Mouse (Mus musculus): Measurements from ENCODE around the gene Chchd10. TPM values are rescaled to one million over a fixed set of nuclear protein-coding genes. Genes with fewer than 3 reads are reported as not detected.

Gene Chchd10
- polyA plus RNA-seq, 1 experiment from 2014 or later, result 8.7 TPM

GRCm38 (mm10) chr10:75915557-75915956, 17.4 kb upstream of the Chchd10 start:
- no peaks in the 10 kb centered on the region for H3K4me1 ChIP-seq (ENCODE audit: control insufficient read depth, insufficient read depth, low read length)
- WGBS, result 85% methylated on average over 7 of the region's 7 CpGs
- no peak overlapping the region for H3K4me2 ChIP-seq (ENCODE audit: low read depth, low read length)
- no peaks in the 10 kb centered on the region; the same call in none of the 2 replicates for H3K36me3 ChIP-seq (replicated peaks; ENCODE audit: control insufficient read depth, insufficient read depth, low read depth, low read length)
- ATAC-seq (replicated peaks; ENCODE audit: insufficient number of reproducible peaks, low FRiP score, low TSS enrichment, low read depth) (no peak), DNase-seq (ENCODE audit: low spot score) (no peak)
- H3K9me3 ChIP-seq (replicated peaks; ENCODE audit: control insufficient read depth, low read length), result no peaks in the 10 kb centered on the region
- H3K9ac ChIP-seq (replicated peaks; ENCODE audit: low read length), result no peak overlapping the region
- H3K27ac ChIP-seq (replicated peaks; ENCODE audit: low read depth, low read length), result no peak overlapping the region
- H3K27me3 ChIP-seq (ENCODE audit: control insufficient read depth, insufficient read depth, low read length), result no peaks in the 10 kb centered on the region
- no peak overlapping the region for H3K4me3 ChIP-seq (ENCODE audit: low read depth, low read length)

- Histone ChIP-seq H3K4me2 (ENCODE audit: low read depth, low read length) (no peak overlapping the region), H3K36me3 (replicated peaks; ENCODE audit: control insufficient read depth, insufficient read depth, low read depth, low read length) (no peaks in the 10 kb centered on the region; the same call in 1 of the 2 replicates), H3K27me3 (ENCODE audit: control insufficient read depth, insufficient read depth, low read length) (no peaks in the 10 kb centered on the region), H3K9ac (replicated peaks; ENCODE audit: low read length) (no peak overlapping the region), H3K9me3 (replicated peaks; ENCODE audit: control insufficient read depth, low read length) (no peaks in the 10 kb centered on the region), H3K4me3 (ENCODE audit: low read depth, low read length) (no peak overlapping the region), H3K27ac (replicated peaks; ENCODE audit: low read depth, low read length) (no peak overlapping the region), H3K4me1 (ENCODE audit: control insufficient read depth, insufficient read depth, low read length) (no peaks in the 10 kb centered on the region)
- DNase-seq (ENCODE audit: low spot score) (peak; percentile 63), ATAC-seq (replicated peaks; ENCODE audit: insufficient number of reproducible peaks, low FRiP score, low TSS enrichment, low read depth) (no peak)
- 57% methylated on average over 8 of the region's 8 CpGs for WGBS
These were observed 16.1 kb upstream of the Chchd10 start for GRCm38 (mm10) chr10:75916840-75917239.

GRCm38 (mm10) chr10:75919026-75919425, 13.9 kb upstream of the Chchd10 start:
- Histone ChIP-seq H3K4me3 (ENCODE audit: low read depth, low read length) (no peak overlapping the region), H3K4me1 (ENCODE audit: control insufficient read depth, insufficient read depth, low read length) (no peaks in the 10 kb centered on the region), H3K27ac (replicated peaks; ENCODE audit: low read depth, low read length) (no peak overlapping the region), H3K27me3 (ENCODE audit: control insufficient read depth, insufficient read depth, low read length) (no peaks in the 10 kb centered on the region), H3K36me3 (replicated peaks; ENCODE audit: control insufficient read depth, insufficient read depth, low read depth, low read length) (no peaks in the 10 kb centered on the region; the same call in 1 of the 2 replicates), H3K9ac (replicated peaks; ENCODE audit: low read length) (no peak overlapping the region), H3K9me3 (replicated peaks; ENCODE audit: control insufficient read depth, low read length) (no peaks in the 10 kb centered on the region), H3K4me2 (ENCODE audit: low read depth, low read length) (no peak overlapping the region)
- ATAC-seq (replicated peaks; ENCODE audit: insufficient number of reproducible peaks, low FRiP score, low TSS enrichment, low read depth) (no peak), DNase-seq (ENCODE audit: low spot score) (no peak)
- WGBS, result 89% methylated on average over 5 of the region's 5 CpGs

- Histone ChIP-seq H3K27me3 (ENCODE audit: control insufficient read depth, insufficient read depth, low read length) (no peaks in the 10 kb centered on the region), H3K4me2 (ENCODE audit: low read depth, low read length) (peak within 1 kb of the TSS; percentile 75), H3K27ac (replicated peaks; ENCODE audit: low read depth, low read length) (peak within 1 kb of the TSS; percentile 95), H3K9ac (replicated peaks; ENCODE audit: low read length) (peak within 1 kb of the TSS; percentile 98), H3K9me3 (replicated peaks; ENCODE audit: control insufficient read depth, low read length) (no peaks in the 10 kb centered on the region), H3K4me1 (ENCODE audit: control insufficient read depth, insufficient read depth, low read length) (no peaks in the 10 kb centered on the region), H3K36me3 (replicated peaks; ENCODE audit: control insufficient read depth, insufficient read depth, low read depth, low read length) (no peaks in the 10 kb centered on the region), H3K4me3 (ENCODE audit: low read depth, low read length) (peak within 1 kb of the TSS; percentile 95)
- DNase-seq (ENCODE audit: low spot score) (peak; percentile 98), ATAC-seq (replicated peaks; ENCODE audit: insufficient number of reproducible peaks, low FRiP score, low TSS enrichment, low read depth) (peak; percentile 80)
- WGBS, result under 1% methylated on average over 75 of the region's 76 CpGs
These were observed 11.8 kb upstream of the Chchd10 start, which contains the start of gene Smarcb1 for GRCm38 (mm10) chr10:75921026-75921725. Smarcb1 (minus strand) TSS chr10:75921617.

- Histone ChIP-seq H3K9me3 (replicated peaks; ENCODE audit: control insufficient read depth, low read length) (no peaks in the 10 kb centered on the region), H3K27ac (replicated peaks; ENCODE audit: low read depth, low read length) (peak overlapping the region; percentile 95; the same call in 1 of the 2 replicates), H3K4me2 (ENCODE audit: low read depth, low read length) (peak overlapping the region; percentile 75), H3K27me3 (ENCODE audit: control insufficient read depth, insufficient read depth, low read length) (no peaks in the 10 kb centered on the region), H3K4me3 (ENCODE audit: low read depth, low read length) (peak overlapping the region; percentile 95), H3K36me3 (replicated peaks; ENCODE audit: control insufficient read depth, insufficient read depth, low read depth, low read length) (no peaks in the 10 kb centered on the region), H3K9ac (replicated peaks; ENCODE audit: low read length) (peak overlapping the region; percentile 98), H3K4me1 (ENCODE audit: control insufficient read depth, insufficient read depth, low read length) (no peaks in the 10 kb centered on the region)
- ATAC-seq (replicated peaks; ENCODE audit: insufficient number of reproducible peaks, low FRiP score, low TSS enrichment, low read depth) (peak; percentile 31), DNase-seq (ENCODE audit: low spot score) (no peak)
- 6% methylated on average over 22 of the region's 22 CpGs for WGBS
These were observed 11.0 kb upstream of the Chchd10 start for GRCm38 (mm10) chr10:75921726-75922560.

- 71% methylated on average over 2 of the region's 2 CpGs for WGBS
- Histone ChIP-seq H3K27ac (replicated peaks; ENCODE audit: low read depth, low read length) (no peak overlapping the region), H3K4me2 (ENCODE audit: low read depth, low read length) (no peak overlapping the region), H3K27me3 (ENCODE audit: control insufficient read depth, insufficient read depth, low read length) (no peaks in the 10 kb centered on the region), H3K9ac (replicated peaks; ENCODE audit: low read length) (no peak overlapping the region), H3K9me3 (replicated peaks; ENCODE audit: control insufficient read depth, low read length) (no peaks in the 10 kb centered on the region), H3K4me1 (ENCODE audit: control insufficient read depth, insufficient read depth, low read length) (no peaks in the 10 kb centered on the region), H3K36me3 (replicated peaks; ENCODE audit: control insufficient read depth, insufficient read depth, low read depth, low read length) (no peaks in the 10 kb centered on the region), H3K4me3 (ENCODE audit: low read depth, low read length) (no peak overlapping the region)
- no peak for DNase-seq (ENCODE audit: low spot score)
- ATAC-seq (replicated peaks; ENCODE audit: insufficient number of reproducible peaks, low FRiP score, low TSS enrichment, low read depth), result no peak
These were observed 8.6 kb upstream of the Chchd10 start for GRCm38 (mm10) chr10:75924324-75924723.

GRCm38 (mm10) chr10:75926396-75926795, 6.5 kb upstream of the Chchd10 start:
- Histone ChIP-seq H3K27ac (replicated peaks; ENCODE audit: low read depth, low read length) (no peak overlapping the region), H3K36me3 (replicated peaks; ENCODE audit: control insufficient read depth, insufficient read depth, low read depth, low read length) (no peaks in the 10 kb centered on the region), H3K9me3 (replicated peaks; ENCODE audit: control insufficient read depth, low read length) (no peaks in the 10 kb centered on the region), H3K27me3 (ENCODE audit: control insufficient read depth, insufficient read depth, low read length) (peaks cover 1% of the 10 kb centered on the region), H3K9ac (replicated peaks; ENCODE audit: low read length) (no peak overlapping the region), H3K4me2 (ENCODE audit: low read depth, low read length) (no peak overlapping the region), H3K4me3 (ENCODE audit: low read depth, low read length) (no peak overlapping the region), H3K4me1 (ENCODE audit: control insufficient read depth, insufficient read depth, low read length) (peaks cover 4% of the 10 kb centered on the region)
- WGBS, result 75% methylated on average over 13 of the region's 13 CpGs
- ATAC-seq (replicated peaks; ENCODE audit: insufficient number of reproducible peaks, low FRiP score, low TSS enrichment, low read depth) (no peak), DNase-seq (ENCODE audit: low spot score) (no peak)

GRCm38 (mm10) chr10:75930304-75930703, 2.6 kb upstream of the Chchd10 start:
- WGBS, result 23% methylated on average over 6 of the region's 6 CpGs
- H3K36me3 ChIP-seq (replicated peaks; ENCODE audit: control insufficient read depth, insufficient read depth, low read depth, low read length), result no peaks in the 10 kb centered on the region
- H3K27ac ChIP-seq (replicated peaks; ENCODE audit: low read depth, low read length), result no peak overlapping the region
- H3K27me3 ChIP-seq (ENCODE audit: control insufficient read depth, insufficient read depth, low read length), result peaks cover 2% of the 10 kb centered on the region
- DNase-seq (ENCODE audit: low spot score), result no peak
- H3K9ac ChIP-seq (replicated peaks; ENCODE audit: low read length), result no peak overlapping the region
- H3K4me1 ChIP-seq (ENCODE audit: control insufficient read depth, insufficient read depth, low read length), result peaks cover 8% of the 10 kb centered on the region
- ATAC-seq (replicated peaks; ENCODE audit: insufficient number of reproducible peaks, low FRiP score, low TSS enrichment, low read depth), result no peak
- H3K4me2 ChIP-seq (ENCODE audit: low read depth, low read length), result peak overlapping the region; percentile 8; the same call in 1 of the 2 replicates
- no peaks in the 10 kb centered on the region for H3K9me3 ChIP-seq (replicated peaks; ENCODE audit: control insufficient read depth, low read length)
- no peak overlapping the region for H3K4me3 ChIP-seq (ENCODE audit: low read depth, low read length)
